Mouse (Mus musculus) gastrocnemius, postnatal 10 days (tissue): ENCODE data around the gene Vasp. TPM values are rescaled to one million over a fixed set of nuclear protein-coding genes. Genes with fewer than 3 reads are reported as not detected.

Experiments
- DNase-seq: peaks from one replicate; pipeline ENCODE4 v3.0.0; 2021; ENCODE audit warnings: mixed read lengths
- total RNA-seq, 2 experiments: library from RNA; stranded (reverse); gene quantifications; 2 replicates each; pipeline ENCODE4 v1.2.3; 2021

Gene Vasp
- total RNA-seq, 2 experiments from 2014 or later: 35.7 to 53.5 TPM

DNA sequence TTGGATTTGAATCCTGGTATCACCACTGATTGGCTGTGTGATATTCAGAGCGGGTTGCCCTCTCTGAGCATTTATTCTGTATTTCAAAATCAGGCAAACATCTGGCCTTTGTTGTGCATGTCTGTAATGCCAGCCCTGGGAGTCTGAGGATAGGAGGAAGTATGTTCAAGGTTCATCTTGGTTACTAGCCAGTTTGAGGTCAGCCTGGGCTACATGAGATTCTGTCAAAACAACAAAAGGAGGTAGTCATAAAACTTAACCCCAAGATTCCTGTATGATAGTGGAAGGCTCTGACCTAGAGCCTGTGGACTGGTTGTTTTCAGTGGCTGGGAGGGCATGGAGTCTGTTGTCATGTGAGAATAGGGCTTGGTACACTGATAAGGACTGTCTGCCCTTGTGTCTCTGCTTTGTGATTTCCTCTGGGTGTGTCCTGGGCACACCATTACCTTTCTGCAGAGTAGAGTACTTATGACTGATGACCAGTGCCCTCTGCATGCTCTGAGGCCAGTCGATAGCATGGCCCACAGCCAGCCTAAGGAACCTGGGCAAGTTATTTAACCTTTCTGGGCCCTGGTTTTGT lies 36.4 kb downstream of the Vasp start:
- DNase-seq: no peak

DNA sequence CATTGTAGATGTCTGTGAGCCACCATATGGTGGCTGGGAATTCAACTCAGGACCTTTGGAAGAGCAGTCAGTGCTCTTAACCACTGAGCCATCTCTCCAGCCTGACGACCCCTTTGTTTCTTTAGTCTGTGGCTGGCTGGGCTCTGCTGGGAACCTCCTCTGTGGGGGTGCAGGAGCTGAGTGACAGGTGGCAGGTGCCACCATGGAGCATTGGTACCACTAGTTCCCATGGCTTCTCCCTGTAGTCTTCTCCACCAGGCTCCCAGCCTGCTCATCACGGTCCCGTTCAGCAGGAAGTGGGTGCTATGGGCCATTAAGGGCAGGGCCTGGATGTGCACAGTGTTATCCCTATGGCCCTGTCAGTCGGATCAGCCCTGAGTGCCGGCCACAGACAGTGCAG lies 37.0 kb downstream of the Vasp start:
- DNase-seq: no peak

DNA sequence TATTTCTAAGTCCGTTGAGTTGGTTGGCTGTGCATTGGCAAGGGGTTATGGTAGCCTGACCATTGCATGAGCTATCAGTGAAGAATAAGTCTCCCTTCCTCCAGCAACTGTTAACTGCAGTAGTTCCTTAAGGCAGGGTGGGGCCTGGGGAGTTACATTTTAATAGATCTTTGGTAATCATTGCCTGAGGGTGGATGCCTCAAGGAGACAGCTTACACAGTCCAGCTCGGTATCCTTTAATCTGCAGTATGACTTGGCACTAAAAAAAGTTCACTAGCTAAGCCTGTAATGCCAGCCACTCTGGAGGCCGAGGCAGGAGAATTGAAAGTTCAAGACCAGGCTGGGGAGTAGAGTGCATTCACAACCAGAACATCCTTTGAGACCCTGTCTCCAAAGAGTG lies 39.8 kb downstream of the Vasp start:
- DNase-seq: no peak

DNA sequence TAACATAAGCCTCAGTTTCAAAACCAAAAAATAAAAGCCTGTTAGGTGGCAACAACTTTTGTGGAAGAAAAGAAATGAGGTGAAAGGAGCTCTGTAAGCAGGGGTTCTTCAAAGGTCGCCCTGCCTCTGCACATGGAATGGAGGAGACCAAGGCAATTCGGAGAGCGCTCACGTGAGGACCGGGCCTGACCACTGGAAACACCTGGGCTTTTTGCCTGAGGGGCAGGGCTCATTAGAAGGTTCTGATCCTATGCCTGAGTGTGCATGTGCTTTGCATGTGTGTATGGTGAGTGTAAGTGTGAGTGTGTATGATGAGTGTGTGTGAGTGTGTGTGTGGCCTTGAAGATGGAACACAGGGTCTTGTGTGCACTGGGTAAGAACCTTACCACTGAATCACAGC lies 40.7 kb downstream of the Vasp start:
- DNase-seq: no peak

DNA sequence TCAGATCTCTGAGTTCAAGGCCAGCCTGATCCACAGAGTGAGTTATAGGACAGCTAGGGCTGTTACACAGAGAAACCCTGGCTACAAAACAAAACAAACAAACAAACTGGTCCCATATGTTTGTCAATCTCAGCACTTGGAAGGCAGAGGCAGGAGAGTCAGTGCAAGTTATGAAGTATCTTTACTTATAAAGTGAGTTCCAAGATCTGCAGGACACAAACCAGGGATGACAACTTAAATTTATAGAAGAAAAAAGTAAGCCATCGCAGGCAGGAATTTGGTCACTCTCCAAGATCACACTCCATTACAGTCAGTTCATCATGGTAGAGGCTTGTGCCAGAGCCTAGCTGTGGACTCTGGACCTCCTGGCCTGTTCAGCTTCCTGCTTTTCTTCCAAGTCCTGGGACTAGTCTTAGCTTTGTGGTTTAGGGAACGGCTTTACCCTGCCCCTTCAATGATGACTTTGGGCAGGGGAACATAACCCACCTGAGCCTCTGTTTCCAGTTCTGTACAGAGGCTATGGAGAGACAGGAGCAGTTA lies 41.5 kb downstream of the Vasp start:
- no peak for DNase-seq

DNA sequence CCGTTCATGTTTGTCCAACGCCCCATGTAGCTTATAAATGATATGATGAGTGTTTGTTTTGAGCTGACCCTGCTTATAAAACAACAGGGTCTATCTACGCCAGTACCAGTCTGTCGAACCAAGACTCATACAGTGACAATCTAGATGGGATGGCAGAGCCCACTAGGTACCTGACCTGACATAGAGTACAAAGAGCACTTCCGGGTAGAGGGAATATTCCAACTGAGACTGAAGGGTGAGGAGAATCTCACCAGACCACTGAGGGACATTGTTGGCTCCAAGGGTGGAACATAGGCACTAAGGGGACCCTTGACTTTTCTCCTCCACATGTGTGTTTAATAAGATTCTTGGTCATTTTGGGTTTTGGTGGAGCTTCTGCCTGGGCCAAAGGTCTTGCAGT lies 42.2 kb downstream of the Vasp start:
- no peak for DNase-seq

DNA sequence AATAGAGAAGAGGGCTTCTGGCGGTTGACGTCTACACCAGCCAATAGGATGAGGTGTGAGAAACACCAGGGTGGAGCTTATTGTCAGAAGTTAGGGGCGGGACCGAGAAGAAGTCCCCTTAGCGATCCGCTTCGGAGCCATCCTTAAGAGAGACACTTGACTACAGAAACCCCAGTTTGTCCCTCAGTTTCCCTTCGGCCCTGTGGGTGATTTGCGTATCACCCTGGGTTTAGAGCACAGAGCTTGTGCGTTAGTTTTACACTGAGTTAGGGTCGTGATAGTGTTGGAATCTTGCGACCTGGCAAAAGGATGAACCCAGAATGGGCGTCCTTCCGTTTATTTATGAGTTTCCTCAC lies 42.8 kb downstream of the Vasp start:
- DNase-seq: no peak

DNA sequence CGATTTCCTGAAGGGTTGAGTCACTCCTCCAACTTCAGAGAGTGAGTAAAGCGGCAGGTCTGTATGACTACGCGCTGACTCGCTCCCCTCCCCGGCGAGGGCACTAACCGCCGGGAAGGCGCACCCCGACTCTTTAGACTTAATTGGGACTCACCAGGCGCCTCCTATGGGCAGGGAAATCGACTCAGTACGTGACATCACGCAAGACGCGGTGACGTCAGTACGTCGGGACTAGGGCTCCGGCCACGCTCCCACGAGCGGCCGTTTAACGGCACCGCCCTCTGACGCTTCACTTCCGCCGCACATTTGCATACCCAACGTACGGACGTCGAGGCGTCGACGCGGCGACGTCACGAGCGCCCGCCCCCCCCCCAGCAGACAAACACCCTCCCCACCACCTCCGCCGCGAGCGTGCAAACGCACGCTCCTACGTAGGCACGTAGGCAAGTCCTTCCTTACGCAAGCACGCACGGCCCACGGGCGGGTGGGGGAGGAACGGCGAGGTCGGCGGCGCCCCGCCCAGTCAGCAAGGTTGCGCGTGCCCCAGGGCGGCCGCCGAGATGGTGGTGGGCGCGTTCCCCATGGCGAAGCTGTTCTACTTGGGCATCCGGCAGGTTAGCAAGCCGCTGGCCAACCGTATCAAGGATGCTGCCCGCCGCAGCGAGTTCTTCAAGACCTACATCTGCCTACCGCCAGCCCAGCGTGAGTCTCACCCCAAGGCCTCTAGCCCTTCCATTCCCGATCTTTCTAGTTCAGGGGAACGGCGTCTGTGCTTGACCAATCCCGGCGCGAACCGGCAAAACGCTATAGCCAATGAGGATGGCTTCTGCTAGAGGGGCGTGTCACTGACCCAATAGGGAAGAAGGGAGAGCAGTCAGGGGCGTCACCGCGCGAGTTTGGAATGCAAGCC lies 43.5 kb downstream of the Vasp start, which contains the start of gene Opa3:
TSS of gene Opa3 (plus strand) at position 452 of the 910 bp plus-strand sequence.
- DNase-seq: peak; percentile 97

DNA sequence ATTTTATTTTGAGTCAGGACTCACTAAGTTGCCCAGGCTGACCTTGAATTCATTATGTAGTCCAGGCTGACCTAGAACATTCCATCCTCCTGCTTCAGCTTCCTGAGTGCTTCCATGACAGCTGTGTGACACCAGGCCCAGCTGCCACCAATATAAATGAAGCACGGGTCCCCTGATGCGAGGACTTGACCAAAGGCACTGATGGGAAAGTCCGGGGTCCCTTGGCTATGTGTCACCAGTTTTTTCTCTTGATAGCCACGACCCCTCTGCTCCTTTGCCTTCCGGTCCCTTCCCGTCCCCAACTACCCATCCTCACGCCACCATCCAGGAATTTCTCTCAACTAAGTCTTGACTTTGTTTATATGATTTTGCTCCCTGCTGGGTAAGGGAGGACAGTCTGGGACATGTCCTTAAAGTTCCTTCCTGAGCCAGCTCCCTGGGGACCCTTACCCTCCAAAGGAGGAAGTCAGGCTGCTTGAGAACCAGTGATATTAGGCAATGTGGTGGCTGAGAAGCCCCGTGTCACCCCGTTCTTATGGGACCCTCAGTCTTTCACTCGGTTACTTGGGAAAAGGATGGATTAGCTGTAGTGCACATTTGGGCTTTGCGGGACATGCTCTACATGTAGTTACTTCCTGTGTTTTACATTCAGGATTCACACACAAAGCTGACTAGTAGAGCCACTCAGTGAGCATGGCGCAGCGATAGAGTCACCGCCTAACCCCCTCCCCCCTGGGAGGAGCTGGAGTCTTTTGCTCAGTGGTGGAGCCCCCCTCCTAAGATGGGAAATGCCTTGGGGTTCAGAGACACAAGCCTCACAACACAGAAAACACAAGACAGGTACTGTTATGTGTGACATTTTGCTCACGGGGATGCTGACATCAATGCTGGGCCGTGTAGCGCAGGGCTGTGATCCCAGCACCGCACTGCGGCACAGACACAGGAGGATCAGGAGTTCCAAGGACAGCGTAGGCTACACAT lies 44.5 kb downstream of the Vasp start:
- DNase-seq: peak; percentile 19

DNA sequence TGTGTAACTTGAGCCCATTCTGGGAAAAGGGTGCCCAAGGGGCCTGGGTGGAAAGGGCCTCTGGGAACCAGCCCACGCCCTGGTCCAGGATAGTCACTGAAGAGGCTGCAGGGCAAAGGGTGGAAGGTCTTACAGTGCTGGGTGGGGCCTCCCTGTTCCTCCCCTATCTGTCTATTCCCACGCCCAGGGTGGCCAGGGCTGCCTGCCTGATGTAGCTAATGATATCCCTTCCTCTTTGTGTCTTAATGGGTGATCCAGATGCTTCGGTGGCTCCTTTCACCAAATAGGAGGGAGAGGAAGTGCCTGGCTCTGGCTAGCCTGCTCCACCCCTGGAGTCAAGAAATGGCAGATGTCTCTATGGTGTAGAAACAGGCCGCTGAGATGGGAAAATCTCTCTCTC lies 46.7 kb downstream of the Vasp start:
- DNase-seq: no peak

DNA sequence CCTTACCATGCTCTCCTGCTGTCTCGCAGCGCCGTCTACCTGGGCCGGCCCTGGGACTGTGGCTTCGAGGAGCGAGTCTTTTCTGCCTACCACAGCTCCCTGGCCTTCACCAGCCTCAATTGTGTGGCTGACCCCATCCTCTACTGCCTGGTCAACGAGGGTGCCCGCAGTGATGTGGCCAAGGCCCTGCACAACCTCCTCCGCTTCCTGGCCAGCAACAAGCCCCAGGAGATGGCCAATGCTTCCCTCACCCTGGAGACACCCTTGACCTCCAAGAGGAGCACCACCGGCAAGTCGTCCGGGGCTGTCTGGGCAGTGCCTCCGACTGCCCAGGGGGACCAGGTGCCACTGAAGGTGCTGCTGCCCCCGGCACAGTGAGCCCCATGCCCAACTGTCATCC lies 48.7 kb downstream of the Vasp start:
- no peak for DNase-seq

DNA sequence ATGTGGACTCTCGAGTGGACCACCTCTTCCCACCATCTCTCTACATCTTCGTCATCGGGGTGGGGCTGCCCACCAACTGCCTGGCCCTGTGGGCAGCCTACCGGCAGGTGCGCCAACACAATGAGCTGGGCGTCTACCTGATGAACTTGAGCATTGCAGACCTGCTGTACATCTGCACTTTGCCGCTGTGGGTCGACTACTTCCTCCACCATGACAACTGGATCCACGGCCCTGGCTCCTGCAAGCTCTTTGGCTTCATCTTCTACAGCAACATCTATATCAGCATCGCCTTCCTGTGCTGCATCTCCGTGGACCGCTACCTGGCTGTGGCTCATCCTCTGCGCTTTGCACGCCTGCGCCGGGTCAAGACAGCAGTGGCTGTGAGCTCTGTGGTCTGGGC lies 49.4 kb downstream of the Vasp start:
- no peak for DNase-seq

DNA sequence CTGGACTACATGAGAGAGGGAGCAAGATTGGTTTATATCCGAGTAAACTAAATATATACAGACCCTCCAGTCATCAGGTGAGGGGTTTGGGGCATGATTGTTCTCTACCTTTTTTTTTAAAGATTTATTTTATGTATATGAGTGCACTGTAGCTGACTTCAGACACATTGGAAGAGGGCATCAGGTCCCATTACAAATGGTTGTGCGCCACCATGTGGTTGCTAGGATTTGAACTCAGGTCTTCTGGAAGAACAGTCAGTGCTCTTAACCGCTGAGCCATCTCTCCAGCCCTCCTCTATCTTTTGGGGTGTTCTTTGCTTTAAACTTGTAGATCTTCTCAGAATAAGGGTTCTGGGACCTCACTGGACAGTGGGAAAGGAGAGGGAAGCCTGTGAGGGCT lies 51.6 kb downstream of the Vasp start:
- no peak for DNase-seq

DNA sequence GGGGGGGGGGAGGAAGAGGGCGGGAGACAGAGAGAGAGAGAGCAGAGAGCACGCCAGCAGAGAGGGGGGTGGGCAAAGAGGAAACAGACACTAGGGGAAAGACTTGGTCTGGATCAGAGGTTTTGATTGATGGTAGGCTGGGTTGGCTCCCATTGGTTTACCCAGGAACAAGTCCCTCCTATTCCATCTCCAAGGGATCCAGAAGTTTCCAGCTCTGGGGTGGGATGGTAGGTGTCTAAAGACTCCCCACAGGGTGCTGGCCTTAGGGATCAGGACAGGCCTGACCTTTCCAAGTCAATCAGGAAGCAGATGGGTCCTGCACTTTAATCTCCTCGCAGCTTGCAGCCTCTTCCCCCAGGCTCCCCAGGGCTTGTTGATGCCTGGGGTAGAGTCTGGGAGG lies 53.7 kb downstream of the Vasp start:
- no peak for DNase-seq

DNA sequence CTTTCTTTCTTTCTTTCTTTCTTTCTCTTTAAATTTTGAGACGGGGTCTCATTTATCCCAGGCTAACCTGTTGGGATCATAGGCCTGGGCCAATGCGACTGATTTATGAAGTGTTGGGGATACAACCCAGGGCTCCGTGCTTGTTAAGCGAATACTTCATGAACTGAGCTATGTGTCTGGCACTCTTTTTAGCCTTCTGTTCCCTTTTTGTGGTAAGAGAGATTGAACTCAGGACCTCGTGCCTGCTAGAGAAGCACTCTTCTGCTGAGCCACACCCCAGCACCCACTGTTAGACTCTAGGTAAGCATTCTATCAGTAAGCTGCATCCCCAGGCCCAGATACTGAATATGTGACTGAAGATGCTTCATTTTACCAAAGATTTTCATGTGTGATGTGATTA lies 54.1 kb downstream of the Vasp start:
- DNase-seq: no peak

DNA sequence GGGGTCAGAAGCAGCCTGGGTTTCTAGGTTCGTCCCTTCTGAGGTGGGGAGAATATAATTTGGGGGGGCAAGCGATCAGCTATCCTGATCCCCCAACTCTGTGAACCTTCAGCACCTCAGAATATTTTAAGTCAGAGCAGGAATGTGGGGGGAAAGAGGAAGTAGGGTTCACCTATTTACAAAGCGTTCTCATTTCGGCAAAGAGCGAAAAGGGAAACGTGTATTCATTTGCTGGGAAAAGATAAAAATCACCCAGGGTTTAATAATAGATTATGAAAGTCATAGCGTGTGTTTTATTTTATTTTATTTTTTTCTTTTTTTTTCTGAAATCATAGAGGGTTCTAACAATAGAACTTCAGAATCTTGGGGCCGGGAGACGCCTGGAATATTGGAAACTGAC lies 56.7 kb downstream of the Vasp start:
- DNase-seq: no peak

DNA sequence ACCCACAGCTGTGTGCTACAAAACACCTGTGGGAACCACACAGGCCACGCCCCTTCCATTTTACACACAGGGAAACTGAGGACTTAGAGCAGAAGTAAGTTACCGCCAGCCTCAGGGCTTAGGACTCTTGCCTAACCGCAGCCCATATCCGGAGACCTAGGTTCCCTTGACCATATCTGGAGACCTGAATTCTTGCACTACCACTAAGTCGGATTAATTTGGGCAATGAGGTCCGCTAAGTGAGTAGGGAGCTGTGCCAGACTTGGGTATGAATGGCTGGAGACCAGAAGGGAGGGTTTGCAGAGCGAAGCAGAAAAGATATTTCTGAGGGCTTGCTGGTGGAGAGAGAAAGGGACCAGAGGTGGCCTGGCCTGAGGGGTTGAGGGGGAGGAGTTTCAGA lies 57.2 kb downstream of the Vasp start:
- DNase-seq: no peak

DNA sequence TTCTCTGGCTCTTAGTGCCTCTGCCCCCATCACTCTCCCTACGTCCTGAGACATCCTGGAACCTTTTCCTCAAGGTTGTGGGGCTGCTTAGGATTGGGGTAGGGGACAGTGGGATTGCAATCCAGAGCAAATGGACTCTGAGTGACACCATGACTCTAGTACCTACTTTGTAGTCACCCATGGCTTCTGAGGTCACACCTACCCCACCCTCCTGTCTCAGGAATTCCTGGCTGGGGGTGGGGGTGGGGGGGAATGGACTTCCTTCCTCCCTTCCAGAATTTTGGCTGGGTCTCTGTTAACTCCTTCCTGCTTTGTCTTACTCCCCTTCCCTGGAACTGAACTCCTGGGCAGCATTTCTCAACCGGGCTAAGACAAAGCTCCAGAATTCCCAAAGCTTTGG lies 58.2 kb downstream of the Vasp start:
- DNase-seq: no peak

DNA sequence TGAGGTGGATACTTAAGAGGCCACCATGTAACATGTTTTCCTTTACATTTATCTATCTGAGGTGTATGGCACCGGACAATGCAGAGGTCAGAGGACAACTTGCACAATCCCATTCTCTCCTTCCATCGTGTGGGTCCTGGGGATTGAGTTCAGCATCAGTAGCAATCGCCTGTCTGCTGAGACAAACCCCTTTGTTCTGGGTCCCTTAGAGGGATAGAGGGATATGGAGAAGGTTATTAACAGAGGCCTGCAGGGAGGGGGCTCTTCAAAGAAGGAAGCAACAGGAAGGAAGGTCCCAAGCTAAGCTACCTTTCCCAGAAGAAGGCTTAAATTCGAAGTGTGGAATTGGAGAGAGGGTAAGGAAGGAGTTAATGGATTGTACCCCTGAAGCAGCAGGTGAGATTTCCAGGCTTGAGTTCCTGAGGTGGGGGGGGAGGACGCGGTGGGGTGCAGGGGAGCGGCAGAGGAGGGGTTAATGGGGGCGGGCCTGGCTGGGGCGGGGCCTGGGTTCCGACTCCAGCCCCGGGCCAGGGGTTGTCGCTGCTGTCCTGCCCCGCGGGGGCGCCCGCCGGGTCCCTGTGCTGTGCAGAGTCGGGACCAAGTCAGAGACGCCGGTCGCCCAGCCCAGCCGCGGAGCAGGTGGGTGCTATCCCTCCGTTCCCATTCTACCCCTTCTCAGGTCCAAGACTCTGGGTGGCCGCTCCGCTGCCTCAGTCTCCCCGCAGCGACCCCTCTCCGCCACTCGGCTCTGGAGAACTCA lies 59.4 kb downstream of the Vasp start, which contains the start of gene Gpr4:
TSS of gene Gpr4 (plus strand) at position 543 of the 760 bp plus-strand sequence.
- DNase-seq: peak; percentile 45

DNA sequence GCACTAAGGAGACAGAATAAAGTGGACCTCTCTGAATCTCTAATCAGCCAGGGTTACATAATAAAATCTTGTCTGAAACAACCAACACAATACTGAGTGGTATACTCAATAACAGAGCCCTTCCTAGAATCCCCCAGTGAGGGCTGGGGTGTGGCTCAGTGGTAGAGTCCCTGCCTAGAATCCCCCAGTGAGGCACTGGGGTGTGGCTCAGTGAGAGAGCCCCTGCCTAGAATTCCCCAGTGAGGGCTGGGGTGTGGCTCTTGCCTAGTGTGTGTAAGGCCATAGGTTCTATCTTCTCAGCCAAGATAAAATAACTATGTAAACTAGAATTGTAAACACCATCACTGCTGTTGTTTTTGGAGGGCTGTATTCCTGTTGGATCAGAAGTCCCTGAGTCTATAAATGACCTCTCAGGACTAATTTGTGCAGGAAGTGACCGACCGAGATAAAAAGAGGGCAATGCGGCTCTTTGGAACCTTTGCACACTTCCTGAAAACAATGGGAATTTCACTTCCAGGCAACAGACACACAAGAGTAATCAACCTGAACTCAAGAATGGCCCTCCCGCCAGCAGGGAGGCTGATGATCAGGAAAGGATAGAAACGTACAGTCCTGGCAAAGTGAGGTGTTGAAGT lies 60.5 kb downstream of the Vasp start:
- DNase-seq: no peak

DNA sequence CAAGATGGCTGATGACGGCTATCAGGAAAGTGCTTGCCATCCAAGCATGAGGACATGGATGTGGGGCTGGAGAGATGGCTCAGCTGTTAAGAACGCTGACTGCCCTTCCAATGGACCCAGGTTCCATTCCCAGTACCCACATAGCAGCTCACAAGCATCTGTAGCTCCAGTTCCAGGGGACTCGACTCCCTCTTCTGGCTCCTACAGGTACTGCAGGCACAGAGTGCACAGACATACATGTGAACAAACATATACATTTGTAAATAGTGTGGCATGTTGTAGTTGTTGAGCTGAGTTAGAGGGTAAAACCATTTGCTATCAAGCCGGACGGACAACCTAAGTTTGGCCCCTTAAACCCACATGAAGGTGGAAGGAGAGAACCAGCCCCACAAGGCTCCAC lies 61.6 kb downstream of the Vasp start:
- DNase-seq: no peak
